Mouse (Mus musculus) heart, adult 2 months (tissue): ENCODE measurements at regions not wholly inside any gene's neighbourhood (a gene's known extent, or its start where the extent isn't known, plus 50 kb on each side); places are given as distances from the start of the nearest gene placed in this dataset.

Experiments used
- CTCF ChIP-seq: fragments of 200-600 bp; IDR thresholded peaks from 2 replicates; pipeline ENCODE4 v1.8.1; 2022; ENCODE audit warnings: antibody characterized with exemption, mild to moderate bottlenecking, moderate library complexity
- EP300 ChIP-seq: fragments of 200-500 bp; IDR thresholded peaks from 2 replicates; pipeline ENCODE4 v1.6.1; 2011; ENCODE audit warnings: low read depth, low read length, control low read depth; ENCODE audit not compliant: insufficient read depth
- POLR2A ChIP-seq: fragments of 200-500 bp; IDR thresholded peaks from 2 replicates; pipeline ENCODE4 v1.6.1; 2011; ENCODE audit warnings: mild to moderate bottlenecking, low read depth, low read length, control low read depth; ENCODE audit not compliant: insufficient read depth

DNA sequence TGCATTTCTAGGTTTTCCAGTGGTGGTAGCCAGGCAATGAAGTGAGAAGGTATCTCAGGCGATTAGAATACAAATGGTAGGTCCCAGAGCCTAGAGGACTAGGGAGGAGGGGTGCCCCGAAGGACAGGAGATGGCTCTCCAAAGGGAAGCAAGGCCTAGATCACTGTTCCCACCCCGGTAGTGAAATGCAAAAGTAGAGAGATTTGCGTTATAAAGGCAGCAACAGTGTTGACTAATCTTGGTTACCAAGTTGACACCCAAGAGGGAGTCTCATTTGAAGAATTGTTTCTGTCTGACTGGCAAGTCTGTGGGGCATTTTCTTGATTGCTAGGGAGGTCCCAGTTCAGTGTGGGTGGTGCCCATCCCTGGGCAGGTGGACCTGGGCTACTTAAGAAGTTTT lies 278.8 kb downstream of the Diras2 start:
- TF ChIP-seq POLR2A: no peak
- TF ChIP-seq CTCF: no peak
- TF ChIP-seq EP300: no peak
